Mouse (Mus musculus): ENCODE results near the gene Ecm1.

Gene Ecm1

GRCm38 (mm10) chr3:95739353-95740104 is at the start of gene Ecm1:
Gene Ecm1 (minus strand): TSS chr3:95739569.
- peak; percentile 91 for DNase-seq (ENCODE audit: low read depth, low spot score)

DNA sequence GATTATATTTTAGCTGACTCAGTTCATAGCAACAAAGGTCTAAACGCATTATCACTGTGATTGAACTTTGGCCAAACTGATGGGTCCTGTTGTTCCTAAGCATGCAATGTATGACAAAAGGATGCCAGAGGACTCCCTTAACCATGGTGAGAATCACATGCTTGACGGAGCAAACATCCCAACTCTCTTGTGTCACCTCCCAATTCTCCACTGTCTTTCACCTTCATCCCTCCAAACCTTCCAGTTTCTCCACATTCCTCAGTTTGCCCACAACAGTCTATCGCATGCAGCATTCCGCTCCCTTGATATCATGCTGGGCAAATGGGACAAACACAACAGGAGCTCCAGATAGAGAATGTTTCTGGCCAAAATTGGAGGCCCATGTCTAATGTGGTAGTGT is 46.1 kb upstream of the Ecm1 start:
- DNase-seq (ENCODE audit: low read depth, low spot score): no peak

DNA sequence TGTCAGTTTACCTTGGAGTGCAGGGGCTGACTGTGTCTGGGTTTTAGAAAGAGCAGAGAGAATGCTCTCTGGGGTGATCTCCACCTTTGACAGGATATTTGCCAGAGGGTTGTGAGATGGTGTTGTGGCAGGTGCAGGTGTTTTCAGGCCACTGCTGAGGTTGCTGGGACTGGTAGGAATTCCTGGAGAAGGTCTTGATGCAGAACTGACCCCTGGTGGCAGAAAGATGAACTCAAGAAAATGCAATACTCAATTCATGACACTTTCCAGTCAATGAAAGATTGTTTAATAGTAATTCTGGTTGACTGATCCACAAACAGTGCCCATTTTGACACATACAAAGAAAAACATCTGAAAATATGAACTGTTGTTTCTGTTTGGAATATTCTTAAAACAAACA is 32.6 kb upstream of the Ecm1 start:
- DNase-seq (ENCODE audit: low read depth, low spot score): peak; percentile 72

- DNase-seq (ENCODE audit: low read depth, low spot score): no peak
These were observed 26.2 kb upstream of the Ecm1 start for GRCm38 (mm10) chr3:95765534-95765933.

DNA sequence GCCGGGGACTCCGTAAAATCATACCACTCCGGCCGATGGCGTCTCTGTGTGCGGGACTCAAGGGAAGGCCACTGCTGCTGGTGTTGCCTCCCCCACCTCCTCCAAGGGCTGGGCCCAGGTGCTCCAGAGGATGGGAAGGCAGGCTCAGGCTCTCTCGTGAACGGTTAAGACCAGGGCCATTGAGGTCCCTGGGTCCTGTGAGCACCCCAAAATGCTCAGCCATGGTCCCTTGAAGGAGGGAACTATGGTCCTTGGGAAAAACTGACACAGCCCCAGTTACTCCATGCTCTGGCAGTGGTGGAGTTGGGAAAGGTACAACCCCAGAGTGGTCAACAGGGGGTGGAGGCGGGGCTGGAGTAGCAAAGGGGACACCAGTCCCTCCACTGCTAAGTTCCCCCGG is 24.4 kb upstream of the Ecm1 start:
- no peak for DNase-seq (ENCODE audit: low read depth, low spot score)

- DNase-seq (ENCODE audit: low read depth, low spot score): no peak
These were observed 23.6 kb upstream of the Ecm1 start for GRCm38 (mm10) chr3:95762961-95763360.

- no peak for DNase-seq (ENCODE audit: low read depth, low spot score)
These were observed 22.4 kb upstream of the Ecm1 start for GRCm38 (mm10) chr3:95761771-95762170.

- DNase-seq (ENCODE audit: low read depth, low spot score): no peak
These were observed 21.3 kb upstream of the Ecm1 start for GRCm38 (mm10) chr3:95760656-95761055.

DNA sequence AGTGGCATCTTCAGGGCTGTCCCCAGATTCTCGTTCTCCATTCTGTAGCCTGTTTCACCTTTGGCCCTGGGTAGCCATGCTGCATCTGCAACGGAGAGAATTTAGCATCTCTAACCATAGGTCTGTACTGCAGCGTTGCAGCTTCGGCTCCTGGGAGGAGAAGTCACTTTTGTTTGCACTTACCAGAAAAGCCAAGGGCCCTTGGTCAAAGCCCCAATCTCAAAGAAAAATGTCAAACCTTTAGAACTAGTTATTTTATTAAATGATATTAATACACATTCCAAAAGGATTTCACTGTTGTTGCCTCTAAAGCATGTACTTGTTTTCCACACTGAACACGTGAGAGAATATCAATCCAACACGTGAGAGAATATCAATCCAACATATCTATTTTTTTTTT is 20.7 kb upstream of the Ecm1 start, which contains the start of gene Tars2:
Tars2 (minus strand) TSS at position 101 of the 400 bp plus-strand sequence.
- DNase-seq (ENCODE audit: low read depth, low spot score): no peak

DNA sequence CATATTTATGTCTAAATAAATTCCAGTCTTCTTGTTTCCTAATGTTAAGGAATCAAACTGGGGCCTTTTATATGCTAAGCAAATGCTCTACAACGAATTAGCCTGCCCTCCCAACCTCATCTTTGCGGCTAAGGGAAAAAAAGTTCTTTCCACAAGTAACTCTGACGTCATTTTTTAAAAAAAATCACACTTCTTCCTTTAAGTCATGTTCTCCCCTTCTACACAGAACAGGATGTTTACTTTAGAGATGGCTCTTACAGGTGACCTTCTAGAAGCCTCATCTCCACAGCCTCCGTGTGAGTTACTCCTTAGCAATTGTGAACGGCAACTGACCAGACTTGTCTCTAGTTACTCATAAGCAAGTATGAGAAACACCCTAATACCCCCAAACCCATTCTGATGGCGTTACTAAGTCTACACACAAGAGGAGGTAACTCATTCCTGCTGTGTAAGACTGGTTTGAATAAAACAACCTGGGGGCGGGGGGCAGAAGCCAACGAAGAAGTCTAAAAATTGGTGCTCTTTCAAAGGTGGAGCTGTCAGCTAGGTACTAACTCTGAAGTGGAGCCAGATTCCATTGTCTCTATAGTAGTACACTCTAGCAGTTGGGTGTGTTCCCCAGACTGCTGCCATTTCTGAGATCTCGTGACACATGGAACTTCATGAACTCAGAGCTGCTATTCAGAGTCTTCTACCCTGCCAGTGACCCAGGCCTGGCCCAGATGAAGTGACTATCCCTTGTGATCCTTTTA is 19.3 kb upstream of the Ecm1 start:
- no peak for DNase-seq (ENCODE audit: low read depth, low spot score)

GRCm38 (mm10) chr3:95756808-95757207 is 17.4 kb upstream of the Ecm1 start:
- no peak for DNase-seq (ENCODE audit: low read depth, low spot score)

DNA sequence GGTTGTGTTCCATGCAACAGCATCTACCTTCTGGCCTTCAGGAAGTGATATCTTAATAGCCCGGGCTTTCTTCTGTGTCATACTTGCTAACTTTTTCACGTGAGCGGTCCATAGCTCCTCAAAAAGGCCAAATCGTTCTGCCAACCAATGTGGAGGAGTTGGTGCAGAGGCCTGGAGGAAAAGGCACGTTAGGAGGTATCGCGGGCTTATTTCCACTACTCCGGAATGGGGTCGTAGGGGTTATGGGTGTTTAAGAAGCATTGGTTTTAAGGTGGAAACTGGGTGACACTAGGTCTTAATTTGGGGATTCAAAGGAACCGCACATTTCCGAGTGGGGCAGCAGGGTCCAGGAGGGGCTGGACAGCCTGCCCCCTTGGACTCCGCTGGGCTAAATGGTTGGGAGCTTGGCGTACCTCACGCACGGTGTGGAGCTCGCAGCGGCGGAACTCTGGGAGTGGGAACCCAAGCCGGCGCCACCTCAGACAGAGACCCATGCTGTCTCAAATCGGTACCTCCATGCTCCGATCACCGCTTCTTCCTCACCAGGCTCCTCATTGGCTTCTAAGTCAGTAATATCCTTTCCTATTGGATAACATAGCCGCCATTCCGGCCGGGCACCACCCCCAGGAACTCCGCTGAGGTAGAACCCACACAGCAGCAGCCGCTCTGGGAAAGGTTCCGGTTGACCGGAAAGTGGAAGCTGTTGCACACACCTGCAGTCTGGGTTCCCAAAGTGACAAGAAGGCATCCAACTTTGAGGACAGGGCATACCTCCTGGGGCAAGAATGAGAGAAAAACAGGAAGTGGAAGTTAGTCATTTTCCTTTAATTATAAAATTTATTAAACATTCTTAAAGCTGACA is 15.2 kb upstream of the Ecm1 start:
- peak; percentile 98 for DNase-seq (ENCODE audit: low read depth, low spot score)

- no peak for DNase-seq (ENCODE audit: low read depth, low spot score)
These were observed 13.6 kb upstream of the Ecm1 start for GRCm38 (mm10) chr3:95752935-95753334.

GRCm38 (mm10) chr3:95740406-95740805 is 1.0 kb upstream of the Ecm1 start:
- DNase-seq (ENCODE audit: low read depth, low spot score): no peak

DNA sequence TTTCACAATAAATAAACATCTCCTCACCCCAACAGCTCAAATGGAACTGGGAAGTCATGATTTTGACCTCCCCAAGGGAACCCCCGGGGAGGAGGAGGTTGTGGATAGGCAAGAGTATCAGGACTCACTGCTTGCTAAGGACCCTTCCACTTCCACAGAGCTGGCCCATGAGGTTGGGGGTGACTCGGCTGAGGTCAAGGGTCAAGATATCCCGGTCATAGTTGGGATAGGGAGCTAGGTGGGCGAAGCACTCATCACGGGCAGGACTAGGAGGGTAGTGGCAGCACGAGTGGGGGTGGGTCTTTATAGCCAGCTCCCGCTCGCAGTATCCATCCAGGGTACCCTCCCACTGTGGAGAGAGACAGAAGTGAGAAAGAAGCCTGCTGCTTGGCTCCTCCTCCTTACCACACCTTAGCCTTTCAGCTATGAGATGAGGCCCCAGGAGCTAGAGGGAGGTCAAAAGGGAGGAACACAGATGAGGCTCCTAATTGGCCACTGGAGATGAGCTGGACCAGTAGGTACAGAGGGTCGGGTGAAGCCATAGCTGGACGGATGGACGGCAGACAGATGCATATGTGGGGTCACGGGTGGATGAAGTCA is 4.2 kb downstream of the Ecm1 start:
- no peak for DNase-seq (ENCODE audit: low read depth, low spot score)

DNA sequence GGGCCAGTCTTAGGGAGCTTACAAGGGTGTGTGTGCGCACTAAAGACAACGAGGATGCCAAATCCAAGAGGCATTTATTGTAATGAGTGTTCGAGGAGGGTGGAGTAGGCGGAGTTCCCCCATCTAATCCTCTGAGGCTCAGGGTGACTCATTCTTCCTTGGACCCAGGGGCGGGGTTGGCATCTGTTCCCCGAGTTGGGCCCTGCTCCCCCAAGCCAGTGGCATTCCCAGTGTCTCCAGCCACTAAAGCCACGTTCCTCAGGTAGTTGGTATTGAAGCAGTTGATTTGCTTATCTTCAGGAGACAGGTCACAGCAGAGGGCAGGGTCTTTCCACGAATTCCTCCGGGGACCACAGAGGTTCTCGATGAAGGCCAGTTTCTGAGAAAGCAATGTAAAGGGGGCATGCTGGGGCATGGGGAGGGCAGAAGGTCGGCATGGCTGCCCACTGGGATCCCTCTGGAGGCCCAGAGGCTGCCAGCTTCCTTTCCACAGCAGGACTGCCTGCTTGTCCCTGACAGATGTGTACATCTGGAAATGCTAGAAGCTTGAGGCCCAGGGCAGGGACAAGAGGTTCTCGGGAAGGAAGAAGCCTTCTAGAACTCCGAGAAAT is 5.2 kb downstream of the Ecm1 start:
- DNase-seq (ENCODE audit: low read depth, low spot score): peak; percentile 88

GRCm38 (mm10) chr3:95732744-95733521 is 6.4 kb downstream of the Ecm1 start:
- peak; percentile 62 for DNase-seq (ENCODE audit: low read depth, low spot score)

- DNase-seq (ENCODE audit: low read depth, low spot score): no peak
These were observed 7.1 kb downstream of the Ecm1 start for GRCm38 (mm10) chr3:95732297-95732696.

DNA sequence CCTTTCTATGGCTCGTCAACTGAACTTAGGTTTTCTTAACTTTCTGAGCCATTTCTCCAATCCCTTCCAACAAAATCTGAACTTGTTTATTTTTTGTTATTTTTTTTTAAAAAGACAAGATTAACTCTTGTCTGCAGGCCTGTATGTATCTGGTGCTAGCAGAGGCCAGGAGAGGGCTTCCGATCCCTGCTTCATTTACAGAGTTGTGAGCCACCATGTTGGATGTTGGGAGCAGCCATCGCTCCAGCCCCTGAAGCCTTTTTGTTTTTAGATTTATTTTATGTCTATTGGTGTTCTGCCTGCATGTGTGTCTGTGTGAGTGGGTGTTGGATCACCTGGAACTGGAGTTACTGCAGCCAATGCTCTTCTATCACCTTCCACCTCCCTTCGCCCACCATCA is 7.6 kb downstream of the Ecm1 start:
- peak; percentile 26 for DNase-seq (ENCODE audit: low read depth, low spot score)

DNA sequence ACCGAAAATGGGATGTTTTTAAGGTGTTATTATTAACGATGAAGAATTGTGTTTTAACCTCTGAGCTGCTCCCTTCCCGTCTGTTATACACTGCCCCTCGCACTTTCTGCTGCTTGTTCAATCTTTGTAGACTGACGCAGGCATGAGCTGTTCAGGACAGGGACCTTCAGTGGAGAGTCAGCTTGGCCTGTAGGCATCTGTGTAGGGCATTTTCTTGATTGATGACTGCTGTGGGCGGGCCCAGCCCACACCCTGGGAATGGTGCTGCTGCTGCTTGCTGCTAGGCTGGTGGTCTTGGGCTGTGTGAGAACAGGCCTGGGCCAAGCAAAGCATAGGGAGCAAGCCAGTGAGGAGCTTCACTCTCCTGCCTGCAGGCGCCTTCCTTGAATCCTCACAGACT is 8.9 kb downstream of the Ecm1 start:
- DNase-seq (ENCODE audit: low read depth, low spot score): no peak
